Mouse (Mus musculus) kidney, postnatal 10 days (tissue): ENCODE measurements around the gene Ccz1.
"Not testable (repeated sequence)": the region's sequence is repeated elsewhere in the genome, so short reads cannot be mapped to it uniquely, and the experiment has no call there.

Experiments used
- DNase-seq: peaks from one replicate; pipeline ENCODE4 v3.0.0; 2021; ENCODE audit warnings: mixed read lengths

Gene Ccz1

GRCm38 (mm10) chr5:144014551-144015311 is at the start of gene Ccz1:
Gene Ccz1, minus strand, starts transcription at chr5:144014877.
- peak; percentile 85 for DNase-seq

GRCm38 (mm10) chr5:144064093-144064492 is 49.4 kb upstream of the Ccz1 start:
- DNase-seq, result no peak

DNA sequence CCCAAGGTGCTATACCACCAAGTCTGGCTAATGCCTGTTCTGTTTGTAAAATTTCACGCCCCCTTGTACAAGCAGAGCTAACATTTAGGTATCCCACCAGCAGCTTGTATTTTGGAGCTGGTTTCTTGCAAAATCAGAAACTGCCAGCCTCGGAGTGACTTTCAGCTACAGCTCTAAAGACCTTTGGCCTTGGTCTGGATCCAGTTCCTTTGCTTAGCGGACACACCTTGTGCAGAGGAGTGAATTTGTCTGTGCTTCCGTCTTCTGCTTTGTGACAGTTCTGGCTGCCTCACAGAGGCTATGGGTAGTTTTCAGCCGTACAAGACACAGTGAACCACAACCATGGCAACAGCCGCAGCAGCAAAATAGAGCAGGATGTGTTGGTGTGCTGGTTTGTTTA is 39.7 kb upstream of the Ccz1 start:
- no peak for DNase-seq

DNA sequence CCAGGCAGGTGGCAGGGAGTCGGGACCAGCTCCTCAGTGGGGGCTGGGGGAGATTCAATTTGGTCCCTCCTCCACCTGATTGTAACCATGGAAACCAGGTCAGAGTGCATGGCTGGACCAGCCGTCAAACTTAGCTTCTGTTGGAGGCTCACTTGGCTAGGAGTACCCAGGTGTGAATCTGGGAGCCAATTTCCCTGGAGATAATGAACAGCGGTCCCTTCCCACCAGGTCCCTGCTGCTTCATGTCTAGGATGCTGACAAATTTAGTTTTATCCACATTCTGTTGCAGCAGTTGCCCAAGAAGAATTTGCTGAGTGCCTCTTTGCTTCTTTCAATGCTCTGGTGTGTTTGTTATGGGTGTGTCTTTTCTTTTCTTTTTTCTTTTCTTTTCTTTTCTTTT is 38.8 kb upstream of the Ccz1 start:
- DNase-seq, result no peak

GRCm38 (mm10) chr5:144051268-144051667 is 36.6 kb upstream of the Ccz1 start:
- no peak for DNase-seq

- DNase-seq, result no peak
Observed at GRCm38 (mm10) chr5:144049881-144050280, 35.2 kb upstream of the Ccz1 start.

DNA sequence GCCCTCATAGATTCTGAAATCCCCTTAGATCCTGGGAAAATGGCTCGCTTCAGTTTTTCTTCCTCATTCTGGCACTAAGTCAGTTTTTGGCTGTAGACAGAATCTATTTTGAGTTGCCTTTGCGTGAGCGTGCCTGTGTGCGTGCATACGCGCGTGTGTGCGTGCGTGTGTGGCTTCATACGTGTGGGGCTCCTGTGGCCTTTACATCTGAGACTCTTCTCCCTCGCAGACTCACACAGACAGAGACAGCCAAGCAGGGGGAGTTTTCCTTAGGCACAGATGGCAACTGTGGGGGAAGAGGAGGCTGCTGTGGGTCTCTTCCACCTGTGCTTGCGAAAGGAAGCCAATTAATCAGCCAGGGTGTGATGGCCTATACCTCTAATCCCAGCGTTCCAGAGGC is 32.6 kb upstream of the Ccz1 start:
- DNase-seq, result no peak

DNA sequence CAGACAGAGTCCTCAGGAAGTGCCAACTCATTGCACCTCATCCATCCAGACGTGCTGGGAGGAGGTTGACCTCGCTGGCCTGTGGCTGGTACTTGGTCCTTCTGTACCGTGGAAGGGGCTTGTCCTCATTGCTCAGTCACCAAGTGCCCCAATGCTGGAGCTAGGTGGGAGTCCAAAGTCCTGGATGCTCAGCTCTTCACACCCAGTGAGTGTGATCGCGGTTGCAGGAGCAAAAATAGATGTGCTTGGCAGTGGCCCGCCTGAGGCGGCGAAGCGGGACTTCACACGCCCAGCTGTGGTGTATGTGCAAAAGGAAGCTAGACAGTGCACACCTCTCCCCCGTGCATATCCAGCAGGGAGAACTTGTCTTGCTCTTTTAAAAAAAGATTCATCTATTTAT is 28.5 kb upstream of the Ccz1 start:
- DNase-seq, result peak; percentile 21

- DNase-seq, result peak; percentile 86
Observed at GRCm38 (mm10) chr5:144040720-144041364, 26.2 kb upstream of the Ccz1 start.

DNA sequence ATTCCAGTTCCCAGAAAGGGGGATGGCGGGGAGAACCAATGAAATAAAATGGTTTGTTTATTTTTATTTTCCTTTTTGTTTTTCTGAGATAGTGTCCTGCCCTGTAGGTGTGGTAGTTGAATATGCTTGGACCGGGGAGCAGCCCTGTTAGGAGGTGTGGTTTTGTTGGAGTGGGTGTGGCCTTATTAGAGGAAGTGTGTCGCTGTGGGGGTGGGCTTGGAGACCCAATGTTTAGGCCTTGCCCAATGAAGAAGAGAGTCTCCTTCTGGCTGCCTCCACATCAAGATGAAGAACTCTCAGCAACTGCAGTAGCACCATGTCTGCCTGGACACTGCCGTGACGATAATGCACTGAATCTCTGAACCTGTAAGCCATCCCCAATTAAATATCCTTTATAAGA is 25.2 kb upstream of the Ccz1 start:
- no peak for DNase-seq

GRCm38 (mm10) chr5:144039156-144039675 is 24.5 kb upstream of the Ccz1 start:
- no peak for DNase-seq

DNA sequence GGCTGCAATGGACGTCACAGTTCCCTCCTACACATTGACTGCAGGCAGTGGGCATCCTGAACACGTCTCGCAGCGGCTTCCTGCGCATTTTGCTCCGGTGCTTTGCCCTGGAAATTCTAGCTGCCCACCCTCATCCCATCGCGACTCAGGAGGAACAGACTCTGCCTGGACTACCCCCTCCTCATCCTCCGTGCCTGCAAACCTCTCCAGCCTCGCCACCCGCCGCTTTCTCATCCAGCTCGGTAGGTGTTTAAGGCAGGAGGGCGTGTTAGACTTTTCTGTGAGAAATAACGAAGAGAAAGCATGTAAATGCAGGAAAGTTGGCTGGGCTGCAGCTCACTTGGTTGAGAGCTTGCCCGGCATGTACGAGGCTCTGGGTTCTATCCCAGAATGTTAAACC is 22.3 kb upstream of the Ccz1 start:
- DNase-seq, result no peak

DNA sequence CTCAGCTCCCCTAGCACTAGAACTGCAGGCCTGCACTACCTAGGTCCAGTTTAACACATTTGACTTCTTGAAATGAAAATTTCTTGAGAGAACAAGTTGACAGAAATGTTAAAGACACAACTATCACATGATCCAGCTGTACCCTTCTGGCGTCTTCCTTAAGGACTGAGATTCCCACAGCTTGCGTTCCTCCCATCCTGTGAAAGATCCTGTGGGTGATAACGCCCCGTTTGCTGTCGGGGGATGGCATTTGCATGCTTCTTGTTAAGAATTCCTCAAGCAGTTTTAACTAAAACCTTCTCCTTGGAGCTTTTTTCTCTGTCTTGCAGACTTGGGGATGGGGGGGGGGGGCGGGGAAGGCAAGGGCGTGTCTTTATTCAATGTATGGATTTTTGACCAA is 19.9 kb upstream of the Ccz1 start:
- no peak for DNase-seq

DNA sequence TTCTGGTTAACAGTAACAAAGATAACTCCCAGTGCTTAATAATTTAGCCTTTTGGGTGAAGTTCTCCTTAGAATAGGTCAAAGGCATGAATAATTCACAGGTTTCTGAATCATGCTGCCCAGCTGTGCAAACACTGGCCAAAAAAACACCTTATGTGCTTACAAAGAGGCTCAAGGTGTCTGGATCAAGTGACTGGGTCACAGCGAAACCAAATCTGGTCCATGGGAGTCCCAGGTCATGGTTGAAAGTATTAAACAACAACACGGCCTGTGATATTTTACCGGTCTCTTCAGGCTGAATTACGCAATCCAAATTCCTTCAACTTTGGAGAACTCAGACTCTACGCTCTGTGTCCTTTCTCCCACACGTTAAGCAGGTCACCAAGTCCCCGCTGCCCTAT is 17.8 kb upstream of the Ccz1 start:
- no peak for DNase-seq

DNA sequence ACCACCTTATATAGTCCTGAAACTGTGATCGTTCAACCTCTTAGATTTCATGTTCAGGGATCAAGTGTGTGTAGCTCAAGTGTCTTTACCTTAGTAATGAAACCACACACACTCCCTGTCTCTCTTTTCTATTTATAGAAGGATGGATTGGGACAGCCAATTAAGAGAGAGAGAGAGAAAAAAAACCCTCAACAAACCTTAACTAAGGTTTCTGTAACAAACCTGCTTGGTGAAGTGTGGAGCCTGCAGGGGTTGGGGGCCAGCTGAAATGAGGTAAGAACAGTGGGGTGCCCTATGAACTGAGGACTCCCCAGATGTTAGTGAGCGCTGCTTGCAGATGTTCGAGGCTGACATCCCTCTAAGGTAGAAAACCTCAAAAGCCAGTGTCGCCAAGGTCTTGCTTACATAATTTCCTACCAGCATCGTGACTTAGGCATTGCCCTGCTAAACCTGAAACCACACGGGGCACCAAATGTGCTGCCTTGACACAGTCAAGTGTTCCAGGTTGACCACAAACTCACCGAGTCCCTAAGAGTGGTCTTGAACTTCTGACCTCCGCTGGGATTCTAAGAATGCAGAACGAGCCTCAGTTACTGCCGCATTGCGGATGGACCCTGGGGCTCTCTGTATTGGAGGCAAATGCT is 12.1 kb upstream of the Ccz1 start, which contains the start of gene Ocm:
Gene Ocm (minus strand): TSS at position 51 of the 644 bp plus-strand sequence.
- no peak for DNase-seq

DNA sequence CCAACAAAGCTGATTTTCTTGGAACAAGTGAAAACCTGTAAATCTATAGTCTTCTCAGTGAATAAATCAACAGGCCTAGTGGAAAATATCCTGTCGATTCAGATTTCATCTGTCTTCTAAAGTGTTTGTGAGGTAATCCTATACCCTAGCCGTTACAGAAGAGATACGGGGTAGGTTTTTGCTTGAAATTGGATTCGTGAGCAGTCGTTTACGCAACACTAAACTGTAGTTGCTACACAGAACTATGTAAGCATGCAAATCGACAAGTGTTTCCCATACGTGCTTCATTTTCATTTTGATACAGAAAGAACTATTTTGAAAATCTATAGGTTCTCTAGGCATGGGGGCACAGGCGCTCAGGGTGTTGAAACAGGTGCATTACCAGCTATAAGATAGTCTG is 1.2 kb upstream of the Ccz1 start:
- no peak for DNase-seq

DNA sequence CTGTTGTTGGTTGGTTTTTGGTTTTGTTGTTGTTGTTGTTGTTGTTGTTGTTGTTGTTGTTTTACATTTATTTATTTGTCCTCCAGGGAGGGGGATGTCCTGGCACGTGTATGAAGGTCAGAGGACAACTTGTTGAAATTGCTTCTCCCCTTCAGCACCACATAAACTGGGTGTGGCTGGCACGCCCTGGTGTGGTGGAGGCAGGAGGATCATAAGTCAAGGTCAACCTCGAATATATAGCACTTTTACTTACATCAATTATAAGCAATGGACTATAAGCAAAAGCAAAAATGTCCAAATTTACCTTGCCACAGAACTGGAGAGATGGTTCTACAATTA is 604 bp upstream of the Ccz1 start:
- DNase-seq, result no peak

- DNase-seq, result not testable (repeated sequence)
Observed at GRCm38 (mm10) chr5:144013366-144014134, 1.1 kb downstream of the Ccz1 start.

GRCm38 (mm10) chr5:144002461-144003192 is 12.1 kb downstream of the Ccz1 start:
- DNase-seq, result no peak

DNA sequence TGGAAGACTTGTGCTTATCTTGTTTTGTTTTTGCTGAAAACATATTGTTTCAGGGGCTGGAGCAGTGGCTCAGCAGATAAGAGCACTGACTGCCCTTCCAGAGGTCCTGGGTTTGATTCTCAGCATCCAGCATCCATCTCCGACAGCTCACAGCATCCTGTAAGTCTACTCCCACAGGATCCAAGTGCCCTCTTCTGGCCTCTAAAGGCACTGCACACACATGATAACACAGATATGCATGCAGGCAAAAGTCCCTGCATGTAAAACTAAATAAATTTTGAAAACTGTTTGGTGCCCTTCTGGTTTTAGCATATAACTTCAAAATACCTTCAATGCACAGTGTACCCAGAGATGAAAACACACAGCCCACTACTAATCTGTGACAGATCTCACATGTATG is 15.3 kb downstream of the Ccz1 start:
- peak; percentile 24 for DNase-seq

DNA sequence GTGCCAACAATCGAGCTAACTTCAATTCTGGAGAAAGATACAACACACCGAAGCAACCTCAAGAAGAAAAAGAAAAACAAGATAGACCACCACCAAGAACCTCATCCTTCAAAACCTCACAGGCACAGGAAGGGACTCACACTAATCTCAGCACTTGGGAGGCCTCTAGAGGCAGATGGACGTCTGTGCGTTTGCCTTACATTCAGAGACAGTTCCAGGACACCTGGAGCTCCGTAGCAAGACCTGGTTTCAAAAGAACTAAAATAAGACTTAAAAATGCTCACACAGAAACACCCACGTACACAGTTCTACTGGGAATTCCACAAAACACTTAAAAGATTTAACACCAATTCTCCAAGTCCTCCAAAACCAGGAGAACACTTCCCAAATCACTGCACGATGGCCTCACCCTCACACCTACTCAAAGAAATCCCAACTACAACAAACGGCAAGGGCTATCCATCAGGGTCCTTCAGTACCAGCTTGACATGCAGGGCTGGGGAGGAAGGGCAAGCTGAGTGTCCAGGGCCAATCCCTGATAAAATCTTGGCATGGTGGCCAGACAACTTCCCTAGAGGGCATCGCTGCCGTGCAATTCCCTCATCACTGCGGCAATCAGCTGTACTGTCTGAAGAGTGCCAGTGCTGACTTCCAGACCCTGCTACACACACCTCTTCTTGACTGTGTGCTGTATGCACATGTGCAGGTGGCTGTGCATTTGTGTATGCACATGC is 19.9 kb downstream of the Ccz1 start:
- DNase-seq, result no peak

DNA sequence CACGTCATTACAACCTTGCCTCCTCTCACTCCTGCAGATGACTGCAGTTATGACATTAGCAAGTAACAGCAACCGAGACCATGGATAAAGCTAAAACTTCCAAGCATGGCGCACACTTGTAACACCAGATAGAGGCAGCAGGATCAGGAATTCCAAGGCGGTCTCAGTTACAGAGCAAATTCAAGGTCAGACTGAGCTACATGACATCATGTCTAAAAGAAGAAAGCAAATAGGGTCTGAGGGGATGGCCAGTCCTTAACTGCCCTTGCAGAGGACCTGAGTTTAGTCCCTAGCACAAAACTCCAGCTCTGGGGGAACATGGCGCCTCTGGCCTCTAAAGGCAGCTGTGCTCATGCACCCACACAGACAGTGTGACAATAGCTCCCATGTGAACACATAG is 20.8 kb downstream of the Ccz1 start:
- DNase-seq, result no peak
